Mouse (Mus musculus) telencephalon, adult 2 months (tissue): ENCODE data around the gene Ankrd49.

Experiments used
- DNase-seq: peaks from one replicate; pipeline ENCODE4 v3.0.0-alpha.2; 2011; ENCODE audit warnings: low read depth, low spot score

Gene Ankrd49

GRCm38 (mm10) chr9:14740151-14740924 is 44.3 kb downstream of the Ankrd49 start, which contains the start of gene Piwil4:
Piwil4 (minus strand) TSS chr9:14740733.
- no peak for DNase-seq

- no peak for DNase-seq
Measured at GRCm38 (mm10) chr9:14739498-14740150, 45.0 kb downstream of the Ankrd49 start.

- no peak for DNase-seq
Measured at GRCm38 (mm10) chr9:14730941-14731541, 53.6 kb downstream of the Ankrd49 start.
